Mouse (Mus musculus): ENCODE results near the gene Arpc2.
A peak's percentile ranks its signal among the peaks of the same experiment; 100 is the strongest.

DNA sequence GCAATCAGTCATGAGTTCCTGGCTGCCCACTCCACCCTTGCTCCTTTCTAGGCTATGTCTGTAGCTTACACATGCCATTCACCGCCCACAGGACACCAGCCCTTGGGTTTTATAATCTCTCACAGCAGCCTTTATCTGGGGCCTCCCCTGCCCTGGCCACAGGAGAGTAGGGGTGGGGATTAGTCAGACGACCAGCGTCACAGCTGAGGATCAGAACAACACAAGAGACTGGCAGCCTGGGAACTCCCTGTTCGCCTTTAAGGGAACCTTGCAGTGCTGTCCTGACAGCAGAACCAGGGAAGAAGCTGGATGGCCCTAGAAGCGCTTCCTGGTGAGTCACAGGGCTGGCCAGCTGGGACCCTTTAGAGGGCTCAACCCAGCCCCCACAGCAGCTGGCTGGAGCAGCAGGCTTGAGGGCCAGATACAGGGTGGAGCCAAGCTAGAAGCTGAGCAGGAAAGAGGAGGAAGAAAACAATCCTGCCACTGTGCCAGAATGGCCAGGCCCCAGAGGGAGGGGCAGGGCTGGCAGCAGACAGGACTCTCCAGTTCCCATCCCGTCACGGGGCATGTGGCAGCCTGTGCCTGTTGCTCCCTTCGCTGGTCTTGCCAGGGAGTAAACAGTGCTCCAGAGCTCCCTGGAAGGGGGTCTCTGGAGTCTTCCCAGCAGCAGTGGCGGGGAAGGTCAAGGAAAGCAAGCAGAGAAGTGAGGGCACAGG lies 59.7 kb downstream of the Arpc2 start:
- peak; percentile 37 for TF ChIP-seq MAX (IDR thresholded peaks at IDR 0.05)
- no peak for TF ChIP-seq CTCF (IDR thresholded peaks at IDR 0.05; ENCODE audit: control insufficient read depth, insufficient read depth, insufficient read length)
- TF ChIP-seq USF1 (IDR thresholded peaks at IDR 0.05; ENCODE audit: low read depth), result peak; percentile 1
- no peak for TF ChIP-seq CEBPB (IDR thresholded peaks at IDR 0.05; ENCODE audit: low read depth)
- TF ChIP-seq MYOG (IDR thresholded peaks at IDR 0.05; ENCODE audit: control insufficient read depth, extremely low read depth, insufficient read length), result no peak
